ENCODE assay signal across 9 mouse cellular contexts in the genomic region with DNA sequence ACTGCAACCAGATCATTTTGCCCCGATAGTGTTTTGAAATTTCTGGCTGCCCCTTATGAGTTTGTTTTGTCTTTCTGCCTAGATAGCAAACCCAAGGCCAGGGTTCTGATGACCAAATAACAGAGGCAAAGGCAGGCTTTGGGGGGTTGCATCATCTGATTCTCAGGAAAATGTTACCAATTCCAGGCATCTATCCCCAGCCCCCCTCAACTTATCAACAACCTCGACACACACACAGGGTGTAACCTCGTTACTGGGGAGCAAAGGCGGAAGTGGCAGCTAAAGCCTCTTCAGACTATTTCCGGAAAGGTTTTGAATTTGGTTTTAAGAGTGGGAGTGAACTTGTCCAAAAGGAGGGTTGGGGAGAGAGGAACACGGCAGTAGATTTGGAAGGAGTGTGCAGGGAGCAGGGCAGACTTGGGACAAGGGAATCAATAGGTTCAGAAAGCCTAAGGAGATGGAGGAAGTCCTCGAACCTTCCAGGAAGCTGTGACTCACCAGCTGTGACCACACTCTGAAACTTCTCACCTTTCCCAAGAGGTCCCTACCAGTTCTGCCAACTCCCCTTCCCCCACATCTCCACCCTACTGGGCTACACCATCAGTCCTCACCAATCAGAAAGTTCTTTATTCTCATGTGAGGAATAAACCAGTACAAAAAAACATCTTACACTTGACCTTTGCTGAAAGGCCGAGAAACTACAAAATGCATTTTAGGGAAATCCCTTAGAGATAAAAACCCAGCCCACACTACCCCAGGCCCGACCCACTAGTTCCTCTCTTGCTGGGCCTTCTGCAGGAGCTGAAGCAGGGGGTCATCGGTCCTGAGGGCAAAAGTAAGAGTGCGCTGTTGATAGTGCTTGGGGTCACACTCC. TPM values are rescaled to one million over a fixed set of nuclear protein-coding genes. Genes with fewer than 3 reads are reported as not detected.
DNase-seq lines count a peak whose midpoint lies in the region; ATAC-seq and TF ChIP-seq lines count a peak whose summit lies in the region.
"Had no signal": no experiment of that assay in that cellular context is flagged by ENCODE, and none has a peak within 500 bp of the region (broad histone marks: within the 10 kb centered on the region; RNA-seq: fewer than 3 reads in every experiment).

No protein-coding gene starts in this region.

- peak overlapping the region; percentile 99 for H3K27ac ChIP-seq in liver, adult 2 months (replicated peaks; ENCODE audit: insufficient read depth, low read depth, low read length)
- H3K27ac ChIP-seq in left cerebral cortex, adult 2 months: no peak overlapping the region
- H3K27ac ChIP-seq: hindbrain, postnatal 0 days had no signal

- H3K79me2 ChIP-seq in liver, adult 2 months (ENCODE audit: control insufficient read depth, insufficient read depth, low read length): no peaks in the 10 kb centered on the region

- H3K4me1 ChIP-seq in liver, adult 2 months (ENCODE audit: control insufficient read depth, insufficient read depth, low read length): peaks cover 63% of the 10 kb centered on the region

- WGBS in liver, adult 2 months: 9% methylated on average over 11 of the region's 11 CpGs

- peak overlapping the region; percentile 24 for H3K9ac ChIP-seq in liver, adult 2 months (ENCODE audit: low read depth, low read length)

- peak; percentile 24 for DNase-seq in NIH3T3 (ENCODE audit: low read depth)
- peak; percentile 95 for DNase-seq in liver, adult 2 months (ENCODE audit: extremely low read depth, low read depth, low spot score)
- peak; percentile 65 for DNase-seq in naive thymus-derived CD4-positive, alpha-beta T cell, adult 2 months (ENCODE audit: low read depth)
- no peak for DNase-seq in Muller cell, postnatal 12 days (ENCODE audit: inconsistent ontology term)
- DNase-seq in layer of hippocampus, postnatal 25 days (ENCODE audit: extremely low spot score in 1 of 2, low spot score in 1 of 2): no peak
- no peak for DNase-seq in left cerebral cortex, adult 2 months (ENCODE audit: extremely low spot score in 1 of 2, low spot score in 2 of 2)
- DNase-seq: cerebellum, adult 9-10 months had no signal

- no peak overlapping the region for H3K4me3 ChIP-seq in liver, adult 2 months (ENCODE audit: insufficient read depth, low read depth, low read length)
- H3K4me3 ChIP-seq in left cerebral cortex, adult 2 months: no peak overlapping the region

- peak; percentile 76 for ATAC-seq in CD4-positive, CD25-positive, alpha-beta regulatory T cell, adult 4 months
- ATAC-seq: hindbrain, postnatal 0 days had no signal

- intact Hi-C loops in left cerebral cortex, adult 2 months (cut with DNase I): no loop called here

- no peak for TF ChIP-seq CTCF in liver, adult 2 months (IDR thresholded peaks at IDR 0.05; ENCODE audit: low read depth, low read length)
- no peak for TF ChIP-seq CTCF in left cerebral cortex, adult 2 months (IDR thresholded peaks at IDR 0.05)

- TF ChIP-seq POLR2A in liver, adult 2 months (IDR thresholded peaks at IDR 0.05; ENCODE audit: extremely low read depth, insufficient read depth, low read length): no peak

- H3K27me3 ChIP-seq in liver, adult 2 months (ENCODE audit: control insufficient read depth, insufficient read depth, low read length): no peaks in the 10 kb centered on the region

- no peaks in the 10 kb centered on the region for H3K36me3 ChIP-seq in liver, adult 2 months (ENCODE audit: control insufficient read depth, insufficient read depth, low read length)

RNA-seq across cellular contexts. Expression of a gene that starts 5.0 kb away (rescaled TPM):
- 10 to 100 TPM; 16.8 to 22.5 TPM for polyA plus RNA-seq in CD4-positive, CD25-positive, alpha-beta regulatory T cell, adult 4 months (2017; shearing (Covaris generic))
- 72.2 and 74.6 TPM in 2 replicates for total RNA-seq in liver, adult 2 months (2014; rRNA removed)
- 26.5 TPM in 2 replicates for polyA plus RNA-seq in liver, adult 2 months (2012; rRNA removed)
- total RNA-seq in layer of hippocampus, postnatal 25 days (2021): 10 to 100 TPM; 23.9 to 24.5 TPM
- 10 to 100 TPM; 24.4 to 25.2 TPM for total RNA-seq in left cerebral cortex, adult 2 months (2021)

RNA-seq across cellular contexts. Expression of a gene that starts 51.8 kb away (rescaled TPM):
- 10 to 100 TPM; 70.6 to 90.4 TPM for polyA plus RNA-seq in CD4-positive, CD25-positive, alpha-beta regulatory T cell, adult 4 months (2017; shearing (Covaris generic))
- 21.0 and 21.2 TPM in 2 replicates for total RNA-seq in liver, adult 2 months (2014; rRNA removed)
- 24.0 and 27.4 TPM in 2 replicates for polyA plus RNA-seq in liver, adult 2 months (2012; rRNA removed)
- 10 to 100 TPM; 19.2 to 21.5 TPM for total RNA-seq in layer of hippocampus, postnatal 25 days (2021)
- 10 to 100 TPM; 17.5 to 17.7 TPM for total RNA-seq in left cerebral cortex, adult 2 months (2021)

Comparison
In these comparisons a context has a peak if more than half of its experiments do, and no peak if none do; other contexts are left out.
1. DNase-seq: peak in NIH3T3 (single experiment), liver, adult 2 months (single experiment) and naive thymus-derived CD4-positive, alpha-beta T cell, adult 2 months (single experiment); none in Muller cell, postnatal 12 days (single experiment), layer of hippocampus, postnatal 25 days (0 of 2) and left cerebral cortex, adult 2 months (0 of 2).